Mouse (Mus musculus): ENCODE data around the gene Abca3. TPM values are rescaled to one million over a fixed set of nuclear protein-coding genes. Genes with fewer than 3 reads are reported as not detected.

Abca3 gene
- 17.7 and 18.0 TPM in 2 replicates for polyA plus RNA-seq (2016; fragmentation: Nextera tagmentation; extraction: Ambion mirVana)

DNA sequence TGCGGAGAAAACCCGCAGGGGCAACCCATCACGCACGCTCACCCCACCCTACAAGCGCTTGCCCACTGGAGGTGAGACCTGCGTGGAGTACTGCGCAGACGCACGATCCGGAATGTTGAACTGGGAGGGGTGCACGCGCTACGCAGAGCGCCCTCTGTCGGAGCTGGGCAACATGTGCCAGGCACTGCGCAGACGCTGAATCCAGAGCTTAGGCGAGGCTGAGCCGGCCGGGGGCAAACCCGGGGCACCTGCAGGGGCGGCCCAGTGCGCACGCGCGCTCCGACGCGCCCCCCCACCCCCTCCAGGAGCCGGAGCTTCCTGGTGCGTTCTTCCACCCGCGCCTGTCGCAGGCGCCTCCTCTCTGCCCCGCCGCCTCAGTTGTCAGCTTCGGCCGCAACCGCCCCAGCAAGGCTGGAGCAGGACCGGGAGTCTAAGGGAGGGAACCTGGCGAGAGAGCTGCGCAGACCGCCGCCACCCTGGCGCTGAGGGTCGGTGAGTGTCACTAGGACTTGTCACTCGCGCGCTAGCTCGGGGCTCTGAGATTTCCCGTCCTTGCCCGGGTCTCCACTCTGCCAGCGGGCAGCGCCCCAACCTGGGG, at the start of gene Abca3:
Gene Abca3 (plus strand): TSS at position 191 of the 598 bp plus-strand sequence.
- Histone ChIP-seq H3K9ac (peak within 1 kb of the TSS; percentile 87), H3K4me1 (peaks cover 31% of the 10 kb centered on the region), H3K36me3 (replicated peaks) (no peaks in the 10 kb centered on the region), H3K4me2 (peak within 1 kb of the TSS; percentile 91), H3K4me3 (replicated peaks) (peak within 1 kb of the TSS; percentile 81), H3K9me3 (no peaks in the 10 kb centered on the region), H3K27me3 (peaks cover 24% of the 10 kb centered on the region), H3K27ac (peak within 1 kb of the TSS; percentile 74)
- ATAC-seq (ENCODE audit: low FRiP score), result peak; percentile 96
- under 1% methylated on average over 53 of the region's 55 CpGs for WGBS

GRCm38 (mm10) chr17:24307500-24307899, 44.2 kb upstream of the Abca3 start:
- H3K9me3 ChIP-seq, result no peaks in the 10 kb centered on the region
- no peak overlapping the region for H3K9ac ChIP-seq
- ATAC-seq (ENCODE audit: low FRiP score), result no peak
- 58% methylated on average over 4 of the region's 4 CpGs for WGBS
- no peak overlapping the region for H3K4me2 ChIP-seq
- no peaks in the 10 kb centered on the region for H3K27me3 ChIP-seq
- no peak overlapping the region for H3K27ac ChIP-seq
- H3K4me1 ChIP-seq, result no peaks in the 10 kb centered on the region
- H3K4me3 ChIP-seq (replicated peaks), result no peak overlapping the region
- no peaks in the 10 kb centered on the region for H3K36me3 ChIP-seq (replicated peaks)

GRCm38 (mm10) chr17:24320826-24321225, 30.9 kb upstream of the Abca3 start:
- WGBS, result 91% methylated on average over 3 of the region's 3 CpGs
- no peak for ATAC-seq (ENCODE audit: low FRiP score)
- Histone ChIP-seq H3K4me1 (no peaks in the 10 kb centered on the region), H3K4me2 (no peak overlapping the region), H3K36me3 (replicated peaks) (no peaks in the 10 kb centered on the region), H3K27me3 (no peaks in the 10 kb centered on the region), H3K27ac (no peak overlapping the region), H3K4me3 (replicated peaks) (no peak overlapping the region), H3K9ac (no peak overlapping the region), H3K9me3 (0 out of 2 replicates have a peak, but pooled peaks cover 6% of the 10 kb centered on the region)

- Histone ChIP-seq H3K9ac (no peak overlapping the region), H3K4me2 (no peak overlapping the region), H3K4me1 (no peaks in the 10 kb centered on the region), H3K9me3 (0 out of 2 replicates have a peak, but pooled peaks cover 6% of the 10 kb centered on the region), H3K4me3 (replicated peaks) (no peak overlapping the region), H3K27ac (no peak overlapping the region), H3K27me3 (no peaks in the 10 kb centered on the region), H3K36me3 (replicated peaks) (no peaks in the 10 kb centered on the region)
- WGBS, result 89% methylated on average over 10 of the region's 10 CpGs
- no peak for ATAC-seq (ENCODE audit: low FRiP score)
Measured at GRCm38 (mm10) chr17:24325051-24325450, 26.7 kb upstream of the Abca3 start.

GRCm38 (mm10) chr17:24327656-24328055, 24.1 kb upstream of the Abca3 start:
- Histone ChIP-seq H3K9me3 (no peaks in the 10 kb centered on the region), H3K27ac (no peak overlapping the region), H3K36me3 (replicated peaks) (no peaks in the 10 kb centered on the region), H3K4me1 (no peaks in the 10 kb centered on the region), H3K9ac (no peak overlapping the region), H3K4me3 (replicated peaks) (no peak overlapping the region), H3K27me3 (no peaks in the 10 kb centered on the region), H3K4me2 (no peak overlapping the region)
- ATAC-seq (ENCODE audit: low FRiP score), result no peak
- WGBS, result 82% methylated on average over 7 of the region's 7 CpGs

- Histone ChIP-seq H3K27ac (no peak overlapping the region), H3K9ac (no peak overlapping the region), H3K27me3 (peaks cover 9% of the 10 kb centered on the region), H3K4me2 (no peak overlapping the region), H3K4me3 (replicated peaks) (no peak overlapping the region), H3K36me3 (replicated peaks) (no peaks in the 10 kb centered on the region), H3K4me1 (no peaks in the 10 kb centered on the region), H3K9me3 (no peaks in the 10 kb centered on the region)
- 89% methylated on average over 8 of the region's 8 CpGs for WGBS
- no peak for ATAC-seq (ENCODE audit: low FRiP score)
Measured at GRCm38 (mm10) chr17:24344672-24345071, 7.1 kb upstream of the Abca3 start.

GRCm38 (mm10) chr17:24346831-24347230, 4.9 kb upstream of the Abca3 start:
- peaks cover 24% of the 10 kb centered on the region for H3K27me3 ChIP-seq
- no peak overlapping the region for H3K4me2 ChIP-seq
- no peaks in the 10 kb centered on the region for H3K9me3 ChIP-seq
- 42% methylated on average over 7 of the region's 7 CpGs for WGBS
- ATAC-seq (ENCODE audit: low FRiP score), result no peak
- no peak overlapping the region for H3K4me3 ChIP-seq (replicated peaks)
- H3K27ac ChIP-seq, result no peak overlapping the region
- peaks cover 9% of the 10 kb centered on the region for H3K4me1 ChIP-seq
- H3K9ac ChIP-seq, result no peak overlapping the region
- no peaks in the 10 kb centered on the region for H3K36me3 ChIP-seq (replicated peaks)

DNA sequence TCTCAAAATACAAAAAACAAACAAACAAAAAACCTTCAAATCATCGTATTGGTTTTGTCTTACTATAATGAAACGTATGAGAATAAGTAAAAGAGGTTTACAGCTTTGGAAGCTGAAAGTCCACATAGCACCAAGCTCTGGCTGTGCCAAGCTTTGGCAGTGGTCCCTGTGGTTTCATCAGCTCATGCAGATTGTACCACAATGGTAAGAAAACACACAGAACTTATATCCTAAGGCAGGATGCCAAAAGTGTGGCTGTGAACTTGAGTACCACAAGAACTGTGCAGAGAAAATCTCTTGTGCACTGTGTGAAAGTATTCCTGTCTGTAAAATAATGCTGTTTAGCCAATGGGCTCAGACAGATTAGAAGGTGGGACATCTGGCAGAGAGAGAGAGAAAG, 2.6 kb upstream of the Abca3 start:
- Histone ChIP-seq H3K9me3 (no peaks in the 10 kb centered on the region), H3K36me3 (replicated peaks) (no peaks in the 10 kb centered on the region), H3K4me3 (replicated peaks) (no peak overlapping the region), H3K27me3 (peaks cover 24% of the 10 kb centered on the region), H3K4me1 (peaks cover 29% of the 10 kb centered on the region), H3K4me2 (no peak overlapping the region), H3K9ac (no peak overlapping the region), H3K27ac (no peak overlapping the region)
- ATAC-seq (ENCODE audit: low FRiP score), result no peak
- WGBS, result 72% methylated on average over 2 of the region's 2 CpGs

DNA sequence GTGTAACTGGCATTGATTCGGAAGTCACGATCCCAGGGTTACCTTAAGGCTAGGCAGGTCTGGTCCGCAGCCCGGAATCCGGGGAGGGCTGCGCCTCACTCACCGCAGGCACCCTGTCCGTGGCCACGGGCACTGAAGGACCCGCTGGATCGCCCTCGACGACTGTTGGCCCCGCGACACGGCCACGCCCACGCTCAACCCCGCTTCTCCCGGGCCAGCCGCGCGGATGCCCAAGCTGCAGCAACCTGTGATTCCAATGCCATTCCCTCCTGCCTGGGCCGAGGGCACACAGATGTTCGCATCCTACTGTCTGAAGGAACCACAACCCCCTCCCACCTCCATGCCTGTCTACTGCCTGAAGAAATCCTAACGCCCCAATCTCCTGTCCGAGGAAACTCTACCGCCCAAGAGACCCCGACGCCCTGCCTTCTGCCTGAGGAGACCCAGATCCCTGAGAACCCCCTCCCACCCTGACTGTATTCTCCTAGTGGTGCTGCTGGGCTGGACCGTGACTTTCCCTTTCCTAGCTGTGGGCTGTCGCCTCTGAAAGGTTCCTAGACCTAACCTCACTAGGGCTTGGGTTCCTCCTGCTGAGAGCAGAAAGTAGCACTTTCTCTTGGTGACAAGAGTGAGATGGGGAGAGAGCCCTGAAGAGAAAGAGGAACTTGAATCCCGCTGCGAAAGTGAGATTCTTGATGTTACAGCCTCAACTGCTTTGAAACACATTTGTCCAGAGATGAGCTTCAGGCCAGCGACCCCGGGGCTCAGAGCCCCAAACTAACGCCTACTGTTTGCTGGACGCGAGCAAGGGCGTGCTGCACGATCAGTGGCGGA, 607 bp upstream of the Abca3 start, which contains the start of gene Abca17:
Gene Abca17 (minus strand): TSS at position 143 of the 834 bp plus-strand sequence.
- peak; percentile 31; the same call in 1 of the 2 replicates for ATAC-seq (ENCODE audit: low FRiP score)
- Histone ChIP-seq H3K4me3 (replicated peaks) (peak within 1 kb of the TSS; percentile 81), H3K4me2 (peak within 1 kb of the TSS; percentile 91), H3K36me3 (replicated peaks) (no peaks in the 10 kb centered on the region), H3K4me1 (peaks cover 31% of the 10 kb centered on the region), H3K27ac (peak within 1 kb of the TSS; percentile 74; the same call in 1 of the 2 replicates), H3K27me3 (peaks cover 24% of the 10 kb centered on the region), H3K9me3 (no peaks in the 10 kb centered on the region), H3K9ac (peak within 1 kb of the TSS; percentile 87)
- 5% methylated on average over 38 of the region's 42 CpGs for WGBS

DNA sequence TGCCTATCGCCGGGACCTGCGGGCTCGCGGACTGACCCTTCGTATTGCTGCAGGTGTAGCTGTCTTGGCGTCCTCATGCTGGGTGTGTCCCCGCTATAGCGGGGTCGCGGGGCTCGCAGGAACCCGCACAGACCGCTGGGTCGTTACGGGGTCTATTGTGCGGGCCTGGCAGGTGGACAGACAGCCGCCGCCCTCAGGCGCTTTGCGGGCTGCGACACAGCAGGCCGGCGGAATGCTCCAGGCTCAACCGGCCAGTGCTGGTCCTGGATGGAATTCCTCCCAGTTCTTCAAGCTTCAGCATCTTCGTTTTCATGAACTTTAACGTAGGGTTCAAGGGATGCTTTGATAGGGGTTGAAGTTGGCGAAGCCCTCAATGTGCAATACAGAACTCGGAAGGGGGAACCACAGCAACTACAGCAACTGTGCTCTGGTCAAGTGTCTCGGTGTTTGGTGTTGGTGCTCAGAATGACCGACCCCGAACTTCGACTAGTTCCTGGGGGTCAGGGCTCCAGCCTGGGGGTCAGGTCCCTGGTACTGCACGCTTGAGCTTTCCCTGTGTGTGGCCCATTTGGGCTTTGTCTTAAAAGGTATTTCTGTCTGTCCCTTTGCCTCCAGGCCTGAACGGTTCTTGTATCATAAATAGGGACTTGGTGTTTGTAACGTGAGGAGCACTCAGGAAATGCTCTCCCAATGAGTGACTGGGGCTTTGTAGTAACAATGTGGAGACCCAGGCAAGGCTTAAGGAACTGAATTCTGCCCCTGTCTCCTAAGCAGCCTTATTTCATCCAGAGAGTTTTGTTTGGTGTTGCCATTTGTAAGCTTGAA, 832 bp downstream of the Abca3 start:
- peak overlapping the region; percentile 81 for H3K4me3 ChIP-seq (replicated peaks)
- H3K9ac ChIP-seq, result peak overlapping the region; percentile 87
- H3K36me3 ChIP-seq (replicated peaks), result no peaks in the 10 kb centered on the region
- no peaks in the 10 kb centered on the region for H3K9me3 ChIP-seq
- H3K27me3 ChIP-seq, result peaks cover 24% of the 10 kb centered on the region
- 1% methylated on average over 36 of the region's 36 CpGs for WGBS
- H3K4me2 ChIP-seq, result peak overlapping the region; percentile 91
- H3K27ac ChIP-seq, result peak overlapping the region; percentile 74
- peaks cover 31% of the 10 kb centered on the region for H3K4me1 ChIP-seq
- ATAC-seq (ENCODE audit: low FRiP score), result peak; percentile 57

- Histone ChIP-seq H3K36me3 (replicated peaks) (no peaks in the 10 kb centered on the region), H3K27ac (no peak overlapping the region), H3K4me3 (replicated peaks) (no peak overlapping the region), H3K9ac (no peak overlapping the region), H3K4me2 (no peak overlapping the region), H3K4me1 (peaks cover 31% of the 10 kb centered on the region), H3K27me3 (peaks cover 19% of the 10 kb centered on the region), H3K9me3 (no peaks in the 10 kb centered on the region)
- WGBS, result 89% methylated on average over 3 of the region's 3 CpGs
- ATAC-seq (ENCODE audit: low FRiP score), result no peak
Measured at GRCm38 (mm10) chr17:24353960-24354359, 2.2 kb downstream of the Abca3 start.

GRCm38 (mm10) chr17:24355284-24355683, 3.5 kb downstream of the Abca3 start:
- Histone ChIP-seq H3K9me3 (no peaks in the 10 kb centered on the region), H3K4me2 (no peak overlapping the region), H3K4me3 (replicated peaks) (no peak overlapping the region), H3K27ac (no peak overlapping the region), H3K9ac (no peak overlapping the region), H3K4me1 (peaks cover 31% of the 10 kb centered on the region), H3K36me3 (replicated peaks) (no peaks in the 10 kb centered on the region), H3K27me3 (peaks cover 11% of the 10 kb centered on the region)
- ATAC-seq (ENCODE audit: low FRiP score), result no peak
- 87% methylated on average over 8 of the region's 8 CpGs for WGBS
